ENCODE assay signal across 8 mouse cellular contexts in genomic region chr2:119321771-119322586, GRCm38 (mm10). TPM values are rescaled to one million over a fixed set of nuclear protein-coding genes. Genes with fewer than 3 reads are reported as not detected.
DNase-seq lines count a peak whose midpoint lies in the region; ATAC-seq and TF ChIP-seq lines count a peak whose summit lies in the region.

No protein-coding gene starts in this region.

- no peak for DNase-seq in ES-E14 (ENCODE audit: low read depth, low spot score)
- DNase-seq in cerebellum, adult 9-11 months = no peak
- no peak for DNase-seq in spleen, postnatal 14 days (ENCODE audit: low spot score in 2 of 2)
- no peak for DNase-seq in adrenal gland, adult 8-10 months
- DNase-seq in gastrocnemius, postnatal 4 days (ENCODE audit: low spot score in 2 of 2) = no peak

- no peaks in the 10 kb centered on the region for H3K36me3 ChIP-seq in E14TG2a.4 (ENCODE audit: insufficient read depth, low read length)
- H3K36me3 ChIP-seq in ES-E14 (ENCODE audit: control insufficient read depth, insufficient read depth, low read length, poor library complexity, severe bottlenecking) = no peaks in the 10 kb centered on the region
- no peaks in the 10 kb centered on the region for H3K36me3 ChIP-seq in heart, embryonic 15.5 days
- H3K36me3 ChIP-seq in liver, embryonic 15.5 days (replicated peaks) = no peaks in the 10 kb centered on the region

- no peak for ATAC-seq in heart, embryonic 15.5 days (replicated peaks; ENCODE audit: insufficient number of reproducible peaks, insufficient read depth, low FRiP score, low read depth)
- ATAC-seq in liver, embryonic 15.5 days (ENCODE audit: insufficient read depth) = 0 out of 2 replicates have a peak, but pooled peaks have one; percentile 3

- no peak overlapping the region for H3K27ac ChIP-seq in ES-E14 (ENCODE audit: insufficient read depth, low read depth, low read length, poor library complexity, severe bottlenecking)
- H3K27ac ChIP-seq in heart, embryonic 15.5 days = no peak overlapping the region; the same call in 1 of the 2 replicates
- peak overlapping the region; percentile 61; the same call in 1 of the 2 replicates for H3K27ac ChIP-seq in liver, embryonic 15.5 days (replicated peaks)

- H3K4me3 ChIP-seq in E14TG2a.4 (replicated peaks; ENCODE audit: low read length) (peak overlapping the region; percentile 73), ES-E14 (ENCODE audit: insufficient read depth in 1 of 2, low read depth in 1 of 2, low read length in 2 of 2, poor library complexity in 1 of 2, severe bottlenecking in 1 of 2) (peak overlapping the region; percentile 39 to 64)
- peak overlapping the region; percentile 45 for H3K4me3 ChIP-seq in heart, embryonic 15.5 days
- H3K4me3 ChIP-seq in liver, embryonic 15.5 days (replicated peaks) = peak overlapping the region; percentile 43

- H3K4me1 ChIP-seq in E14TG2a.4 (replicated peaks; ENCODE audit: low read depth, low read length) = peaks cover 54% of the 10 kb centered on the region
- peaks cover 0 to 5% of the 10 kb centered on the region in 2 experiments; a peak in 2 of 4 replicates for H3K4me1 ChIP-seq in ES-E14 (ENCODE audit: control insufficient read depth in 2 of 2, insufficient read depth in 2 of 2, low read length in 2 of 2, poor library complexity in 1 of 2)
- H3K4me1 ChIP-seq in heart, embryonic 15.5 days (replicated peaks) = peaks cover 51% of the 10 kb centered on the region
- peaks cover 75% of the 10 kb centered on the region for H3K4me1 ChIP-seq in liver, embryonic 15.5 days (replicated peaks)

- H3K9ac ChIP-seq in ES-E14 (ENCODE audit: insufficient read depth, low read depth, low read length, poor library complexity, severe bottlenecking) = peak overlapping the region; percentile 66
- H3K9ac ChIP-seq in heart, embryonic 15.5 days = peak overlapping the region; percentile 50; the same call in 1 of the 2 replicates
- H3K9ac ChIP-seq in liver, embryonic 15.5 days = peak overlapping the region; percentile 11; the same call in 1 of the 2 replicates

- H3K9me3 ChIP-seq in E14TG2a.4 (ENCODE audit: low read length) (0 out of 2 replicates have a peak, but pooled peaks cover 6% of the 10 kb centered on the region), ES-E14 (ENCODE audit: control insufficient read depth, insufficient read depth, low read depth, low read length) (no peaks in the 10 kb centered on the region)
- H3K9me3 ChIP-seq in heart, embryonic 15.5 days (replicated peaks) = no peaks in the 10 kb centered on the region
- no peaks in the 10 kb centered on the region for H3K9me3 ChIP-seq in liver, embryonic 15.5 days (replicated peaks)

- peak overlapping the region; percentile 76 for H3K4me2 ChIP-seq in heart, embryonic 15.5 days
- peak overlapping the region; percentile 78 for H3K4me2 ChIP-seq in liver, embryonic 15.5 days

- H3K27me3 ChIP-seq in E14TG2a.4 (ENCODE audit: insufficient read depth, low read length) = peaks cover 97% of the 10 kb centered on the region
- peaks cover 62% of the 10 kb centered on the region for H3K27me3 ChIP-seq in heart, embryonic 15.5 days
- peaks cover 70% of the 10 kb centered on the region for H3K27me3 ChIP-seq in liver, embryonic 15.5 days

- 6% methylated on average over 47 of the region's 48 CpGs for WGBS in heart, embryonic 15.5 days
- 3% methylated on average over 48 of the region's 48 CpGs for WGBS in liver, embryonic 15.5 days (ENCODE audit: insufficient replicate concordance)

- no peak for TF ChIP-seq CTCF in E14TG2a.4 (conservative IDR thresholded peaks at IDR 0.05; ENCODE audit: low read length)

- in situ Hi-C loops in ES-E14 (cut with MboI; ENCODE audit: low sequenced_read_pairs in 2 of 2, unreplicated experiment in 2 of 2) = no loop called here

TF ChIP-seq in ES-E14, 5 proteins besides CTCF, POLR2A, EP300 and RAD21:
- no peak for TF ChIP-seq MAFK (IDR thresholded peaks at IDR 0.05; ENCODE audit: insufficient read depth, low read depth, low read length)
- peak; percentile 8; the same call in 1 of the 2 replicates for TF ChIP-seq HCFC1 (IDR thresholded peaks at IDR 0.05; ENCODE audit: borderline replicate concordance, insufficient read depth, low read length)
- TF ChIP-seq ZC3H11A (IDR thresholded peaks at IDR 0.05; ENCODE audit: borderline replicate concordance, low read depth, low read length) = no peak
TF ChIP-seq in ES-E14: peak in this region for 1.

RNA-seq across cellular contexts. Expression of gene Dll4, which starts 3.6 kb away (rescaled TPM):
- 0.27 and 0.42 TPM in 2 replicates for total RNA-seq in ES-E14 (2012; rRNA removed)
- polyA plus RNA-seq in heart, embryonic 15.5 days (2015; fragmentation: Nextera tagmentation; extraction: Ambion mirVana) = 9.2 and 14.2 TPM in 2 replicates
- polyA plus RNA-seq in liver, embryonic 15.5 days (2015; fragmentation: Nextera tagmentation; extraction: Ambion mirVana) = 1.9 and 2.1 TPM in 2 replicates
- total RNA-seq in adrenal gland, adult 8-10 months (2022) = 10 to 100 TPM; 11.5 to 18.6 (median 16.2) TPM
- total RNA-seq in gastrocnemius, postnatal 4 days (2021) = 10 to 100 TPM; 13.7 to 13.9 TPM

RNA-seq across cellular contexts. Expression of gene Chac1, which starts 29.1 kb away (rescaled TPM):
- 20.9 and 31.0 TPM in 2 replicates for total RNA-seq in ES-E14 (2012; rRNA removed)
- 0.63 and 0.76 TPM in 2 replicates for polyA plus RNA-seq in heart, embryonic 15.5 days (2015; fragmentation: Nextera tagmentation; extraction: Ambion mirVana)
- polyA plus RNA-seq in liver, embryonic 15.5 days (2015; fragmentation: Nextera tagmentation; extraction: Ambion mirVana) = 2.9 and 3.4 TPM in 2 replicates
- 1 to 10 TPM; 3.9 to 7.2 (median 4.9) TPM for total RNA-seq in adrenal gland, adult 8-10 months (2022)
- under 1 TPM; 0.65 to 0.88 TPM for total RNA-seq in gastrocnemius, postnatal 4 days (2021)

RNA-seq across cellular contexts. Expression of gene Vps18, which starts 33.4 kb away (rescaled TPM):
- 17.0 and 17.8 TPM in 2 replicates for total RNA-seq in ES-E14 (2012; rRNA removed)
- polyA plus RNA-seq in heart, embryonic 15.5 days (2015; fragmentation: Nextera tagmentation; extraction: Ambion mirVana) = 10.3 and 14.7 TPM in 2 replicates
- polyA plus RNA-seq in liver, embryonic 15.5 days (2015; fragmentation: Nextera tagmentation; extraction: Ambion mirVana) = 6.3 and 6.4 TPM in 2 replicates
- total RNA-seq in adrenal gland, adult 8-10 months (2022) = 10 to 100 TPM; 27.2 to 29.5 (median 27.7) TPM
- total RNA-seq in gastrocnemius, postnatal 4 days (2021) = 10 to 100 TPM; 12.6 to 13.0 TPM

RNA-seq across cellular contexts. Expression of gene Rhov, which starts 50.9 kb away (rescaled TPM):
- 1.8 and 1.9 TPM in 2 replicates for total RNA-seq in ES-E14 (2012; rRNA removed)
- 0.44 and 2.2 TPM in 2 replicates for polyA plus RNA-seq in heart, embryonic 15.5 days (2015; fragmentation: Nextera tagmentation; extraction: Ambion mirVana)
- 0.08 and 0.26 TPM in 2 replicates for polyA plus RNA-seq in liver, embryonic 15.5 days (2015; fragmentation: Nextera tagmentation; extraction: Ambion mirVana)
- 1 to 10 TPM in 3 of 4 experiments, under 1 TPM in 1; 0.61 to 2.9 (median 2.1) TPM for total RNA-seq in adrenal gland, adult 8-10 months (2022)
- total RNA-seq in gastrocnemius, postnatal 4 days (2021) = under 1 TPM in 1 of 2 experiments, not detected in 1; 0.16 TPM

Comparison
In these comparisons a context has a peak if more than half of its experiments do, and no peak if none do; other contexts are left out.
1. H3K9ac ChIP-seq: peak in every context shown above with its lines; median percentile 66 in ES-E14; 50 in heart, embryonic 15.5 days; 11 in liver, embryonic 15.5 days.